Mouse (Mus musculus): ENCODE measurements around the gene Rabac1.

DNA sequence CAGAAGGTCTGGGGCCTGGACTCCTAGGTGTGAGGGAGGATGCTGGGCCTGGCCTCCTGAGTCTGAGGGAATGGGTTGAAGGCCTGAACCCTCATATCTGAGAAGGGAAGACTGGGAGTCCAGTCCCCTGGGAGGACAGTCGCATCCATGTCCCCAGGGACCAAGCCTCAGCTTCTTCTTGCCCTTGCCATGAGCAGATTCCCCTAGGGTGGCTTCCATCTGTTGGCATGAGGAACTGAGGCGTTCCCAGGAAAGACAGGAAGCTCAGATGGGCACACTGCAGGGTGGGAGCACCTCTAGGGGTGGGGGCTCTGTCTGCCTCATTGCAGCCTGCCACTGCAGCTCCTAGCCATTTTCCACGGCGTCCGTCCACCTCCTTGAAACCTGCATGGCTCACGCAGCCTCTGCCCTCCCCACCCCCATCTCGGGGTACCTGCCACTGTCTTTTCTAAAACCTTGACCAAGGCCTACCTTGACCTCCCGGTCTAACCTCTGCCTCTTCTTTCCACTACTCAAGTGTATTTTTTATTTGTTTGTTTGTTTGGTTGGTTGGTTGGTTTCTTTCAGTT lies 31.4 kb upstream of the Rabac1 start:
- TF ChIP-seq CTCF (IDR thresholded peaks at IDR 0.05; ENCODE audit: low read depth), result no peak
- no peak for TF ChIP-seq EP300 (optimal IDR thresholded peaks at IDR 0.05)
